Mouse (Mus musculus) embryonic stem cell, embryonic (primary cell): ENCODE data around the gene Agpat1.

Experiments used
- CTCF ChIA-PET, 4 experiments: fragments of 300-600 bp in 2 of 4; fragments of 350-600 bp in 2 of 4; sonication (Branson Sonifier 250); formaldehyde crosslinking; loops; one replicate each; lab custom pipeline; 2022; ENCODE audit warnings: inconsistent platforms in 2 of 4; lab: Charles Lee
- POLR2A ChIA-PET, 4 experiments: fragments of 300-600 bp in 2 of 4; fragments of 350-600 bp in 2 of 4; sonication (Branson Sonifier 250); formaldehyde crosslinking; loops; one replicate each; lab custom pipeline; 2022; ENCODE audit warnings: antibody characterized with exemption in 4 of 4, inconsistent platforms in 1 of 4; lab: Charles Lee

Agpat1 gene

GRCm38 (mm10) chr17:34629796-34630603, 25.9 kb downstream of the Agpat1 start:
- CTCF ChIA-PET = interaction anchor here in 1 of 4 experiments (1.2 kb wide), 1 partner anchor 11 kb away, joined by 6 read pairs; no protein-coding TSS in a partner anchor
- POLR2A ChIA-PET = interaction anchor here in 2 of 4 experiments (0.7 to 3.1 kb wide), 4 partner anchors 17 to 521 kb away, joined by 3 to 11 read pairs (median 6); partner anchors contain the start of gene Atf6b (in 1 of the 2)

DNA sequence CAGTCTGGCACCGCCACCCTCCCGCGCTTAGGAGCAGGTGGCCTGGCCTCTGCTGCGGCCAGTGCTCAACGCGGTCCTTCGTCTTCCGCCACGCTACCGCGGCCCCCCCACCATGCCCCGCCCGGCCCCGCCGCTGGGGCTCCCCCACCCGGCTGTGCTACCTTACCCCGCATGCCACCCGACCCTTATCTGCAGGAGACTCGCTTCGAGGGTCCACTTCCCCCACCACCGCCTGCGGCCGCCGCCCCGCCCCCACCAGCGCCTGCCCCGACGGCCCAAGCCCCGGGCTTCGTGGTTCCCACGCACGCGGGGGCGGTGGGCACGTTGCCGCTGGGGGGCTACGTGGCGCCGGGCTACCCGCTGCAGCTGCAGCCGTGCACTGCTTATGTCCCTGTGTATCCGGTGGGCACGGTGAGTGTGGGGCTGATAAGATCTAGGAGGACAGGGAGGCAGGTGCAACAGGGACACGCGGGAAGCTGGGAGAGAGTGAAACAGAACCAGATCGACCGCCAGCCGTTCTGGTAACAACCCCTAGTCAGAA, 26.8 kb downstream of the Agpat1 start:
- ChIA-PET POLR2A (no interaction called here), CTCF (no interaction called here)

GRCm38 (mm10) chr17:34631647-34632046, 27.6 kb downstream of the Agpat1 start:
- ChIA-PET POLR2A (interaction anchor here in 1 of 4 experiments (1.8 kb wide), 1 partner anchor 13 kb away, joined by 18 read pairs; the partner anchor contains the start of gene Fkbpl), CTCF (interaction anchor here in 1 of 4 experiments (1.6 kb wide), 1 partner anchor 13 kb away, joined by 10 read pairs; no protein-coding TSS in a partner anchor)

DNA sequence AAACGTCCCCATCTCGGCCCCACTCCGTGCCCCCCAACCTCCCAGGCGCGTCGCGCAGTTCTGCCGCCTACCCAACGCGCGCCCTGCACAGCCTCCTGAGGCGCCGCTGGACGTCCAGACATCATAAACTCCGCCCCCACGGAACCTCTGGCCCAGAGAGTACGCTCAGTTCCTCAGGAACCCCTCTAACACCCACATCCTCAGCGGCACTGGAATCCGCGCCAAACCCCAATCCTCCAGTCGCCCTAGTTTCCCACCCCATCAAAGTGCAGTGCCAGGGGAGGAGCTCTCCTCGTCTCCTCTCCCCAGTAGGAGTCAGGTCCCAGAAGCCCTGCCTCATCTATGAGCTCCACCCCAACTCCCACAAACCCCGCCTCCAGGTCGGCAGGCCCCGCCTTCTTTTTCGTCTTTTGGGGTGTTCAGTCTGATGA, 28.2 kb downstream of the Agpat1 start:
- CTCF ChIA-PET = interaction anchor here (0.5 to 1.6 kb wide), 14 partner anchors 9 to 313 kb away, joined by 3 to 12 read pairs (median 5); partner anchors contain the start of genes Atf6b (in 1 of the 4), Fkbpl (in 1 of the 4) and Pbx2 (in 1 of the 4)
- POLR2A ChIA-PET = interaction anchor here (0.5 to 1.8 kb wide), 37 partner anchors 9 to 677 kb away, joined by 3 to 24 read pairs (median 4); partner anchors contain the start of genes Atf6b (in 4 of the 4), Fkbpl (in 3 of the 4), Agpat1 (in 2 of the 4) and Pbx2 (in 2 of the 4)

GRCm38 (mm10) chr17:34635671-34636070, 31.6 kb downstream of the Agpat1 start:
- POLR2A ChIA-PET = interaction anchor here in 2 of 4 experiments (0.6 to 1.6 kb wide), 4 partner anchors 10 to 315 kb away, joined by 3 to 5 read pairs (median 4); partner anchors contain the start of gene Atf6b (in 1 of the 2)
- CTCF ChIA-PET = interaction anchor here in 2 of 4 experiments (0.8 to 1.1 kb wide), 2 partner anchors 15 to 17 kb away, joined by 3 read pairs; no protein-coding TSS in a partner anchor

GRCm38 (mm10) chr17:34637459-34637858, 33.4 kb downstream of the Agpat1 start:
- CTCF ChIA-PET = interaction anchor here in 1 of 4 experiments (0.6 to 0.9 kb wide), 2 partner anchors 18 to 335 kb away, joined by 3 to 4 read pairs; partner anchors contain the start of gene Hspa1l
- POLR2A ChIA-PET = interaction anchor here in 2 of 4 experiments (1.0 to 1.6 kb wide), 4 partner anchors 10 to 33 kb away, joined by 3 to 4 read pairs (median 4); partner anchors contain the start of genes Atf6b (in 2 of the 2) and Agpat1 (in 1 of the 2)

DNA sequence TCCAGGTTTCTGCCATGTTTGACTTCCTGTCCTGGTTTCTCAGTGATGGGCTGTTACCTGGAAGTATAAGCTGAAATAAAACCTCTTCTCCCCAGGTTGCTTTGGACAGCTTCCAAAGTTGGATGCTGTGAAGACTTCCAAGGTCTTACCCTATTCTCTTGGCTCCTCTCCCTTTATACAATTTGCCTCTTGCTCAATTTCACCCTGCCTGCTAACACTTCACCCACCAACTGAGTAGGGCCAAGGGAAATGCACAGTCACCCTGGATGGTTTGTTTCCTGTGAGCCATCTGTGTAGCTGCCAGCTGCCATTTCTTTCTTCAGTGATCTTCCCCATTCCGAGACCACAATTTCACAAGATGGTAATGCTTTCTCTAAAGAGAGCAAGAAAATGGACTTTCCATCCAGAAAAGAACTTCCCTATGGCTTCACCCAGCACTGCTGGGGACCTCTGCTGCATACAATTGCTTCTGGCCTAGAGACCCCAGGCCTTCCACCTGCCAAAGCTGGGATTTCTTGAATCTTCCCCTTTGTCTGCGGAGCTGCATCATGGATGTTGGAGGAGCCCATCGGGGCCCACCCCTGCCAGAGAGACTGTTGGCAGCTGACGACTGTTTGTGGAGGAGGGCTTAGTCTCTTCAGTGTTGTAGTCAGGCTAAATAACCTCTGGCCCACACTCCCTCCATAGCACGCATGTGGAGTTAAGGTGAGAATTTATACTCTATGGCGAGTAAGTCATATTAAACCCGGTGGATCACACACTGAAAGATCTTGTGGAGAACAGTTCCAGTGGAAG, 35.6 kb downstream of the Agpat1 start:
- POLR2A ChIA-PET = interaction anchor here in 1 of 4 experiments (1.1 kb wide), 1 partner anchor 313 kb away, joined by 3 read pairs; no protein-coding TSS in a partner anchor
- CTCF ChIA-PET = no interaction called here

GRCm38 (mm10) chr17:34640778-34641601, 36.9 kb downstream of the Agpat1 start:
- ChIA-PET POLR2A (interaction anchor here (0.5 to 1.5 kb wide), 6 partner anchors 8 to 421 kb away, joined by 3 to 4 read pairs (median 3); no protein-coding TSS in a partner anchor), CTCF (interaction anchor here in 3 of 4 experiments (0.7 to 1.6 kb wide), 5 partner anchors 9 to 46 kb away, joined by 3 to 5 read pairs (median 3); no protein-coding TSS in a partner anchor)

DNA sequence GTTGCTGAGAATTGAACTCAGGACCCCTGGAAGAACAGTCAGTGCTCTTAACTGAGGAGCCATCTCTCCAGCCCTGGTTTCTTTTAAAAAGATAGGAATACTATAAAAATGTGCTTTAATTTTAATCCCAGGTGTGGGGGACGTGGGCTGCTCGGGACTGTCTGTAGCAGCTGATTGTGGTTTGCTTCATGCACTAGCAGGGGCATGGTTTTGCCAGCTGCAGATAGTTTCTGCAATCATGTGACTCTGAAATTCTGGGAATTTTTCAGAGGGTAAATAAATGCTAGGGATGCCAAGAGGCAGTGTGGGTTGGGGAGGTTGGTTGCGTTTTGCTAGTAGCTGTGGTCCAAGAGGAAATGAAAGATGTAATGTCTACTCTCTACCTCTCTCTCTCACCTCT, 37.9 kb downstream of the Agpat1 start:
- ChIA-PET CTCF (interaction anchor here in 2 of 4 experiments (1.3 to 1.6 kb wide), 2 partner anchors 10 to 23 kb away, joined by 4 to 5 read pairs; no protein-coding TSS in a partner anchor), POLR2A (interaction anchor here in 1 of 4 experiments (1.5 kb wide), 1 partner anchor 8 kb away, joined by 3 read pairs; no protein-coding TSS in a partner anchor)

- ChIA-PET POLR2A (interaction anchor here in 2 of 4 experiments (1.1 to 2.8 kb wide), 6 partner anchors 11 to 45 kb away, joined by 3 to 19 read pairs (median 10); partner anchors contain the start of genes Ager (in 1 of the 2), Agpat1 (in 1 of the 2), Ppt2 (in 1 of the 2) and Rnf5 (in 1 of the 2)), CTCF (interaction anchor here in 2 of 4 experiments (0.6 to 1.3 kb wide), 2 partner anchors 10 to 24 kb away, joined by 3 to 5 read pairs; no protein-coding TSS in a partner anchor)
These were observed 39.3 kb downstream of the Agpat1 start for GRCm38 (mm10) chr17:34643379-34643778.

- ChIA-PET CTCF (interaction anchor here in 3 of 4 experiments (0.6 to 1.5 kb wide), 8 partner anchors 9 to 88 kb away, joined by 3 to 8 read pairs (median 5); partner anchors contain the start of genes Agpat1 (in 1 of the 3) and Rnf5 (in 1 of the 3)), POLR2A (interaction anchor here in 2 of 4 experiments (1.0 to 2.8 kb wide), 12 partner anchors 10 to 612 kb away, joined by 3 to 19 read pairs (median 8); partner anchors contain the start of genes Agpat1 (in 2 of the 2), Rnf5 (in 2 of the 2), Ager (in 1 of the 2) and Apom (in 1 of the 2))
These were observed 39.9 kb downstream of the Agpat1 start for GRCm38 (mm10) chr17:34643944-34644343.

GRCm38 (mm10) chr17:34644608-34645007, 40.5 kb downstream of the Agpat1 start, which contains the start of gene Fkbpl:
Gene Fkbpl, plus strand, starts transcription at chr17:34644764.
- ChIA-PET POLR2A (interaction anchor here in 3 of 4 experiments (0.5 to 4.0 kb wide), 25 partner anchors 9 to 1274 kb away, joined by 3 to 19 read pairs (median 5); partner anchors contain the start of genes Agpat1 (in 2 of the 3), Rnf5 (in 2 of the 3), Ager (in 1 of the 3) and Apom (in 1 of the 3)), CTCF (interaction anchor here in 3 of 4 experiments (0.8 to 1.5 kb wide), 12 partner anchors 9 to 564 kb away, joined by 3 to 8 read pairs (median 3); partner anchors contain the start of genes Agpat1 (in 1 of the 3) and Rnf5 (in 1 of the 3))

DNA sequence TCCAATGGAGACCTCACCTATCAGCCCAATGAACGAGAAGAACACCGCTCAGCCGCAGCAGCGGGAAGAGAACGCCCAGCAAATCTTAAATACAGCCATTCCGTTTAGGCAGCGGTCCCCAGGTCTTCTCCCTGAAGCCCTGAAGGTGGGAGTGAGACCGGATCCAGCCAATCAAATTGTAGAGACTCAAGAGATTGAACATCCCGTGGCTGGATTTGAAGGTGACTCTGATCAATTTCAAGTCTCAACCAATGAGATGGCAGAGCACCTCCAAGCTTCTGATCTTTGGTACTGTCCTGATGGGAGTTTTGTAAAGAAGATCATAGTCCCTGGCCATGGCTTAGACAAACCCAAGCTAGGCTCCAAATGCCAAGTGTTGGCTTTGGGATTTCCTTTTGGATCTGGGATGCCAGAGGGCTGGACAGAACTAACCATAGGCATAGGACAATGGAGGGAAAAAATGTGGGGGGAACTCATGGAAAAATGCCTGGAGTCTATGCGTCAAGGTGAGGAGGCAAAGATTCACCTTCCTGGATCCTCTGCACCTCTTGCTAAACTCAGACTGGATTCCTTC, 41.3 kb downstream of the Agpat1 start:
- ChIA-PET CTCF (interaction anchor here in 3 of 4 experiments (0.6 to 1.5 kb wide), 10 partner anchors 8 to 565 kb away, joined by 3 to 8 read pairs (median 3); partner anchors contain the start of genes Agpat1 (in 1 of the 3), Gpsm3 (in 1 of the 3) and Rnf5 (in 1 of the 3)), POLR2A (interaction anchor here in 3 of 4 experiments (0.5 to 4.0 kb wide), 25 partner anchors 9 to 1273 kb away, joined by 3 to 19 read pairs (median 5); partner anchors contain the start of genes Agpat1 (in 2 of the 3), Rnf5 (in 2 of the 3), Ager (in 1 of the 3) and Apom (in 1 of the 3))

DNA sequence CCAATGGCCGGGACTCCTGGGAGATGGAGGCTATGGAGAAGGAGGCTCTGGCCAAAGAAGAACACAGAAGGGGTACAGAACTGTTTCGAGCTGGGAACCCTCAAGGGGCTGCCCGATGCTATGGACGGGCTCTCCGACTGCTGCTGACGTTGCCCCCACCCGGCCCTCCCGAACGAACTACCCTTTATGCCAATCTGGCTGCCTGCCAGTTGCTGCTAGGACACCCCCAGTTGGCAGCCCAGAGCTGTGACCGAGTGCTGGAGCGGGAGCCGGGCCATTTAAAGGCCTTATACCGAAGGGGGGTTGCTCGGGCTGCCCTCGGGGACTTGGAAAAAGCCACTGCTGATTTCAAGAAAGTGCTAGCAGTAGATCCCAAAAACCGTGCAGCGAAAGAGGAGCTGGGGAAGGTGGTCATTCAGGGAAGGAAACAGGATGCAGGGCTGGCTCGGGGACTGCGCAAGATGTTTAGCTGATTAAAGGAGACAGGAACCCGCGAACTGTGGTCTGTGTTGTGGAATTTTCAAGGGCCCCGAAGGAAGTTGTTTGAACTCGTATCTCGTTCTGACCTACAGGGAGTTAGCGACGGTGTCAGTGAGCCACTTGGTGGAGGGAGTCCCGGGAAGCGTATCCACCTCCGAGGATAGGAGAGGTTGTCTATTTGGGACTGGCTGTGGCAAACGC, 41.9 kb downstream of the Agpat1 start:
- ChIA-PET POLR2A (interaction anchor here in 3 of 4 experiments (0.7 to 4.0 kb wide), 18 partner anchors 10 to 690 kb away, joined by 3 to 24 read pairs (median 6); partner anchors contain the start of genes Pbx2 (in 2 of the 3), Agpat1 (in 1 of the 3), Gpsm3 (in 1 of the 3) and Lsm2 (in 1 of the 3)), CTCF (interaction anchor here in 1 of 4 experiments (1.1 to 1.4 kb wide), 2 partner anchors 23 to 523 kb away, joined by 3 to 4 read pairs; no protein-coding TSS in a partner anchor)
